Mouse (Mus musculus) neural tube, embryonic 15.5 days (tissue): ENCODE data around the gene Gtf2i. TPM values are rescaled to one million over a fixed set of nuclear protein-coding genes. Genes with fewer than 3 reads are reported as not detected.
A peak's percentile ranks its signal among the peaks of the same experiment; 100 is the strongest.

ENCODE experiments used
- ATAC-seq: fragments of 200-750 bp; cut with Nextera tagmentation; 2 replicates; pipeline ENCODE4 v1.8.0; 2017; ENCODE audit warnings: mild to moderate bottlenecking, moderate TSS enrichment, moderate library complexity; ENCODE audit not compliant: low FRiP score
- H3K27ac ChIP-seq: fragments of 300-500 bp; sonication (generic); replicated peaks from 2 replicates; pipeline ENCODE4 v1.5.1; 2015; ENCODE audit warnings: mild to moderate bottlenecking, inconsistent platforms
- H3K27me3 ChIP-seq: fragments of 300-500 bp; sonication (generic); replicated peaks from 2 replicates; pipeline ENCODE4 v1.6.1; 2015; ENCODE audit warnings: inconsistent platforms
- H3K36me3 ChIP-seq: fragments of 300-500 bp; sonication (generic); 2 replicates; pipeline ENCODE4 v1.6.1; 2015; ENCODE audit warnings: inconsistent platforms
- H3K4me1 ChIP-seq: fragments of 300-500 bp; sonication (generic); 2 replicates; pipeline ENCODE4 v1.6.1; 2015; ENCODE audit warnings: inconsistent platforms
- H3K4me2 ChIP-seq: fragments of 300-500 bp; sonication (generic); 2 replicates; pipeline ENCODE4 v1.6.1; 2015; ENCODE audit warnings: inconsistent platforms, mild to moderate bottlenecking, moderate library complexity
- H3K4me3 ChIP-seq: fragments of 300-500 bp; sonication (generic); replicated peaks from 2 replicates; pipeline ENCODE4 v1.5.1; 2015; ENCODE audit warnings: mild to moderate bottlenecking, inconsistent platforms
- H3K9ac ChIP-seq: fragments of 300-500 bp; sonication (generic); replicated peaks from 2 replicates; pipeline ENCODE4 v1.6.1; 2015; ENCODE audit warnings: mild to moderate bottlenecking, inconsistent platforms
- H3K9me3 ChIP-seq: fragments of 300-500 bp; sonication (generic); replicated peaks from 2 replicates; pipeline ENCODE4 v1.6.1; 2016; ENCODE audit warnings: inconsistent platforms
- WGBS: fragments of 180-500 bp; shearing (Covaris S2); methylation state at CpG from one replicate; pipeline ENCODE4 v1.1.7; 2015; ENCODE audit warnings: mixed read lengths; 5-methylcytosine and 5-hydroxymethylcytosine counted together
- polyA plus RNA-seq: library from polyadenylated mRNA; unstranded; fragments of >200 nt; fragmentation: Nextera tagmentation; extraction: Ambion mirVana; gene quantifications from 2 replicates; pipeline ENCODE4 v1.2.1, GENCODE M21; 2015

The Gtf2i gene
- polyA plus RNA-seq, 1 experiment from 2014 or later = 136 TPM

DNA sequence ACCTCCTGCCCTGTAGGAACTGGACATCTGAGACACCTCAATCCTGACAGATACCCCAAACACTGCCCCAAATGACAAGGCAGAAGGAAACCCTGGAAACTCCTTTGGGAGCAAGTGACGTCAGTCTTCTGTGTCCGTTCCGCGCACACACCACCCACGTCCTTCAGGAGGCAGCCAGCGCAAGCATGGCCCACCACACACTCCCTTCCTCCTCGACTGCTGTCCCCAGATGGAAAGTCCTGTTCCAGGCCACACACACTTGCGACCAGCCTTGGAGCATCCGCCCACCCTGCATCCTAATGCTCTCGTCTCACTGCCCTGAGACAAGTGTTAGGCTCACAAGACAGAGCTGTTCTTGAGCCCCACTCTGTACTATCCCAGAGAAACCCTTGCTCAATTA is 59.3 kb downstream of the Gtf2i start:
- Histone ChIP-seq H3K4me1 (no peaks in the 10 kb centered on the region), H3K9me3 (no peaks in the 10 kb centered on the region), H3K4me3 (no peak overlapping the region), H3K9ac (no peak overlapping the region), H3K27me3 (no peaks in the 10 kb centered on the region), H3K4me2 (no peak overlapping the region), H3K36me3 (peaks cover 90% of the 10 kb centered on the region), H3K27ac (no peak overlapping the region)
- no peak for ATAC-seq
- 92% methylated on average over 10 of the region's 10 CpGs for WGBS

DNA sequence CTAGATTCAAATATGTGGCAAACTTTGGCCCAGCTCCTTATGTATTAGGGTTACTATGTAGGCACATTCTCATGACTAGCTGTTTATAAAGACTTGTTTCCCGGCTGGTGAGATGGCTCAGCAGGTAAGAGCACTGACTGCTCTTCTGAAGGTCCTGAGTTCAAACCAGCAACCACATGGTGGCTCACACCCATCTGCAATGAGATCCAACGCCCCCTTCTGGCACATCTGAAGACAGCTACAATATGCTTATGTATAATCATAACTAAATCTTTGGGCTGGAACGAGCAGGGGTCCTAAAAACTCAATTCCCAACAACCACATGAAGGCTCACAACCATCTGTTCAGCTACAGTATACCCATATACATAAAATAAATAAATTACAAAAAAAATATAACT is 60.8 kb downstream of the Gtf2i start:
- peaks cover 88% of the 10 kb centered on the region for H3K36me3 ChIP-seq
- no peak overlapping the region for H3K9ac ChIP-seq
- 79% methylated on average over 3 of the region's 3 CpGs for WGBS
- H3K4me3 ChIP-seq = no peak overlapping the region
- H3K27me3 ChIP-seq = no peaks in the 10 kb centered on the region
- H3K4me1 ChIP-seq = no peaks in the 10 kb centered on the region
- no peak overlapping the region for H3K4me2 ChIP-seq
- H3K9me3 ChIP-seq = no peaks in the 10 kb centered on the region
- H3K27ac ChIP-seq = no peak overlapping the region
- no peak for ATAC-seq

DNA sequence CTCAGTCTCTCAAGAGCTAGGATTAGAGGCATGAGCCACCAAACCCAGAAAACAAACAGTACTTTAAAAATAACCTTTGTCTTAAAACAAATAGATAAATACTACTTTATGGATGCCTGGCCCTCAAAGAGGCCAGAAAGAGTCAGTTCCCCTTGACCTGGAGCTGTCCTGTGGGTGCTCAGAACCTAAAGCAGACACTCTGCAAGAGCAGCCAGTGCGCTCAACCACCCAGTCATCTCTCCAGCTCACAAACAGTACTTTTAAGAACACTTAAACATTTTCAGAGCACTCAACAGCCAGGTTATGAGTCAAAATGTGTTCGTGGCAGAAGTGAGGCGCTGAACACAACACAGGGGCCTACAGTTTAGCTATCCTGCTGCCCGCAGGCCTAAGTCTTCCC is 63.5 kb downstream of the Gtf2i start:
- H3K4me1 ChIP-seq = no peaks in the 10 kb centered on the region
- ATAC-seq = no peak
- no peak overlapping the region for H3K9ac ChIP-seq
- WGBS = 94% methylated on average over 4 of the region's 4 CpGs
- no peak overlapping the region for H3K4me3 ChIP-seq
- H3K4me2 ChIP-seq = no peak overlapping the region
- H3K27me3 ChIP-seq = no peaks in the 10 kb centered on the region
- peaks cover 95% of the 10 kb centered on the region for H3K36me3 ChIP-seq
- no peak overlapping the region for H3K27ac ChIP-seq
- H3K9me3 ChIP-seq = no peaks in the 10 kb centered on the region

DNA sequence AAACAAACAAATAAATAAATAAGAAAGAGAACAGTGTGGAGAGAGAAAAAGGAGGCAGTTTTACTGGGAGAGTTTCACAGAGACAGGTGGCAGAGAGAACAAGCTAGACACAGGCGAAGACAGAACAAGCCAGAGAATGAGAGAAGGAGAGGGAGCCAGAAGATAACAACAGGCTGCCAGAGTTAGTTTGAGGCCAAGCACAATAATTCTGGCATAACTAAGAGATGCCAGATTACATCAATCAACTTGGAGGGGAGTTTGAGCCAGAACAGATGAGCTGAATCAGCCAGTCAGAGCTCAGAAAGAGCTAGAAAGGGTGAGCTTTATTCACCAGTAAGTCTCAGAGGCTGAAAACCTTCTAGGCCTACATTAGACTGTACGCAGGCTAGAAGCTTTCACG is 64.0 kb downstream of the Gtf2i start:
- peaks cover 96% of the 10 kb centered on the region for H3K36me3 ChIP-seq

DNA sequence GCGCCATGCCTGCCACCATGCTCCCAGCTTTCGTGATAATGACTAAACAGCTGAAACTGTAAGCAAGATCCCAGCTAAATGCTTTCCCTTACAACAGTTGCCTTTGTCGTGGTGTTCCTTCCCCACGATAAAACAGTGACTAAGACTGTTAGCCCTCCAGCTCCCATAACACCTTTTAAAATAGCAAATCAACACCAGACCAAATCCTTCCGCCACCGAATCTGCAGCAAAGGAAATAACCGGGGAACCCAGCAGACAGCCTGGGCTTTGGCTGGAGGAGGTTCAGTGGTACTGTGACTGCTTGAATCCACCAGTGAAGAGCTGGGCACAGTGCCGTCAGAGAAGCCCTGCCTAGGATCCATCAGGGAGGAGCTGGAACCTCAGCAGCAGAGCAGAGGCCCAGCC is 65.3 kb downstream of the Gtf2i start:
- Histone ChIP-seq H3K36me3 (peaks cover 96% of the 10 kb centered on the region), H3K4me3 (no peak overlapping the region), H3K4me1 (no peaks in the 10 kb centered on the region), H3K9ac (no peak overlapping the region), H3K27me3 (no peaks in the 10 kb centered on the region), H3K27ac (no peak overlapping the region), H3K4me2 (no peak overlapping the region), H3K9me3 (no peaks in the 10 kb centered on the region)
- no peak for ATAC-seq
- 88% methylated on average over 8 of the region's 8 CpGs for WGBS

More for the DNA sequence above, 64.0 kb downstream of the Gtf2i start:
- WGBS = 96% methylated on average over 3 of the region's 3 CpGs
- Histone ChIP-seq H3K9ac (no peak overlapping the region), H3K4me3 (no peak overlapping the region), H3K27me3 (no peaks in the 10 kb centered on the region), H3K27ac (no peak overlapping the region), H3K4me1 (no peaks in the 10 kb centered on the region), H3K9me3 (no peaks in the 10 kb centered on the region), H3K4me2 (no peak overlapping the region)
- ATAC-seq = no peak

DNA sequence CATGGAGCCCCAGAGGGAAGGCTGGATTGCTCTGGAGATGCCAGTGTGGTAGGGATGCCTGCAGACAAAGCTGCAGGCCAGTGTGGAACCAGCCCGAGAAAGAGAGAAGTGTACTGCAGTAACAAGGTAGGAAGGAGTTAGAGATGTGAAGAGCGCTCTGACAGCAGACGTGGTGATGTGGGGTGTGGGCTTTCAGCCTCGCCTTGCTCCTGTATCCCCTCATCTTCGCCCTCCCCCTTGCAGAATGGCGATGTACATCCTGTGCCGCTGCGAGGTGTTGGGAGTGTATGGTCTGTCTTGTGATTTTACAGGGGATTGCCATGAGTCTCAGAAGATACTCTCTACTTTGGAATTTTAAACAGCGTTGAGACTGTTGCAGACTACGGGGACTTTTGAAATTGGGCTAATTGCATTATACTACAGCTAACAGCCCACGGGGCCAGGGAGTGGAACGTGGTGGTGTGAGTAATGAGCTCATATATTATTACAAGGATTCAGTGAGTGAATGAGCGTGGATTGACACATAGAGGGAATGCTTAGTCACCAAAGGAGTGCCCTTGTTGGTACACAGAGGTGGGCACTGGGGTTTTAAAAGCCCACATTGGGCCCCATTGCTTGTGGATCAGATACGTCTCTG is 65.8 kb downstream of the Gtf2i start:
- Histone ChIP-seq H3K4me2 (no peak overlapping the region), H3K9me3 (no peaks in the 10 kb centered on the region), H3K4me1 (no peaks in the 10 kb centered on the region), H3K9ac (no peak overlapping the region), H3K27me3 (no peaks in the 10 kb centered on the region), H3K36me3 (peaks cover 96% of the 10 kb centered on the region), H3K4me3 (no peak overlapping the region), H3K27ac (no peak overlapping the region)
- 86% methylated on average over 14 of the region's 14 CpGs for WGBS
- ATAC-seq = no peak

DNA sequence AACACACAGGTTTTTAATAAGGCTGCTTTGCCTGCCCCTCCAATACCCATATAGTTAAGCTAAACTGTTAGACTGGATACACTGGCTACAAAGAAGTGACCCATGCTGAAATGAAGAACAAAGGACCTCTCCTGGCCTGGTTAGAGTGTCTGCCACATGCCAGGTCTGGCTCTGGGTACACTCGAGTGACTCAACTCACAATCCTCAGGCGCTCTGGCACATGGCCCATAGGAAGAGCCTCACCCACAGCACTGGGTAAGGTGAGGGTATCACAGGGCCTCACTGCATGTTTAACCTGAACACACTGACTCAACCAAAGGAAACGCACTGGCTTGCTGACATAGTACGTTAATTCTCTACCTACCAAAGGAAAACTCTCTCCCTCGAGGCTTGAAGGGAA is 68.4 kb downstream of the Gtf2i start:
- no peak for ATAC-seq
- Histone ChIP-seq H3K4me1 (no peaks in the 10 kb centered on the region), H3K4me2 (no peak overlapping the region), H3K9me3 (no peaks in the 10 kb centered on the region), H3K27ac (no peak overlapping the region), H3K4me3 (no peak overlapping the region), H3K36me3 (peaks cover 97% of the 10 kb centered on the region), H3K9ac (no peak overlapping the region), H3K27me3 (no peaks in the 10 kb centered on the region)
- WGBS = 93% methylated on average over 5 of the region's 5 CpGs

DNA sequence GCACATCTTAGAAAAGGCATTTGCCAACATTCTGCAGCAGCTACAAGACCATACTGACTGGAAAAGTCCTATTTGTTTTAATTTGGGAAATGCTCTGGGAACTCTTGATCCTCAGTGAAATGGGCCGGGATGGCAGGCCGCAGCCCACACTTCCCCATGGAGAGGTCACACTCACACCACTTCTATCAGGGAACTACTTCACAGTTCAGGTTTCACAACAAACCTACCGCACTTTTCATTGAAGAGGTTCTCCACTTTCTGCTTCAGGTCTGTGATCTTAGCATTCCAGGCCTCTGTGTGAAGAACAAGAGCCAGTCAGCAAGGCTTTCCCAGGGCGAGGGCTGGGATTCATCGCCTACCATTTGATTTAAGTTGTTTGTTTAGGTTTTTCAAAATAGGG is 69.7 kb downstream of the Gtf2i start:
- no peak overlapping the region for H3K9ac ChIP-seq
- no peaks in the 10 kb centered on the region for H3K9me3 ChIP-seq
- no peak overlapping the region for H3K27ac ChIP-seq
- peaks cover 100% of the 10 kb centered on the region for H3K36me3 ChIP-seq
- no peaks in the 10 kb centered on the region for H3K27me3 ChIP-seq
- H3K4me1 ChIP-seq = no peaks in the 10 kb centered on the region
- 96% methylated on average over 5 of the region's 5 CpGs for whole genome bisulfite sequencing
- no peak overlapping the region for H3K4me3 ChIP-seq
- H3K4me2 ChIP-seq = no peak overlapping the region
- no peak for ATAC-seq

DNA sequence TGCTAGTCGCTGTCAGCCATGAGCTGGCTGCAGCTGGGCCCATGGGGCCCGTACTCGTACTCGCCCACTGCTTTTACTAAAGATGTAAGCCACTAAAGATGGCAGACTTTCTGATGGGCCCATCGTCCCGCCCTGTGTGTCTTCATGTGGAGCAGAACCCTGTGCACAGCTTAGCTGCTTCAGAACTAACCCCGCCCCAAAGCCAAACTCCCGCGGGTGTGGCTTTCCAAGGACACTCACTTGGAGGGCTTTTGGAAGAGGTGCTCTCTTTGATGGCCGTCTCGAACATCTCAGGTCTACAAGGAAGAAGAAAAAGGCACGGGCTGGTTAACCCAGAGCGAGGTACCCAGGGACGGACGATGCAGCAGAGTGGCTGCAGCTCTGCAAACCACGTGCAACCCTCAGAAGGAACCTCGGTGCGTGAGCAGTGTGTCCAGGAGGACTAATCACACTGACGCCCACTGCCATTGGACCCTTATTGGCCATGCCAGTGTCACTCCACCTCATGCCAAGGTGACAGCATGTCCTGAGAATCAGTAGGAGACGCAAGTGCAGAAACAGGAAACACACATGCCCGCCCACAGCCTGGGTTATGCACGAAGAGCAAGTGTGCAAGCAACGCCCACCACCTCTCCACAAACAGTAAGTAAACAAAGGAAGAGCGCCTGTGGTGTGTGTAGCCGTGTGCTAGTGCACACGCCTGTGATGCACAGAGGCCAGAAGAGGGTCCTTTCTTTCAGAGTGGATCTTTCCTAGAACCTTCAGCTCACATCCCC is 70.7 kb downstream of the Gtf2i start:
- Histone ChIP-seq H3K4me3 (no peak overlapping the region), H3K9me3 (no peaks in the 10 kb centered on the region), H3K4me2 (no peak overlapping the region), H3K4me1 (no peaks in the 10 kb centered on the region), H3K27me3 (no peaks in the 10 kb centered on the region), H3K9ac (no peak overlapping the region), H3K36me3 (peaks cover 100% of the 10 kb centered on the region), H3K27ac (no peak overlapping the region)
- no peak for ATAC-seq
- WGBS = 95% methylated on average over 26 of the region's 26 CpGs

DNA sequence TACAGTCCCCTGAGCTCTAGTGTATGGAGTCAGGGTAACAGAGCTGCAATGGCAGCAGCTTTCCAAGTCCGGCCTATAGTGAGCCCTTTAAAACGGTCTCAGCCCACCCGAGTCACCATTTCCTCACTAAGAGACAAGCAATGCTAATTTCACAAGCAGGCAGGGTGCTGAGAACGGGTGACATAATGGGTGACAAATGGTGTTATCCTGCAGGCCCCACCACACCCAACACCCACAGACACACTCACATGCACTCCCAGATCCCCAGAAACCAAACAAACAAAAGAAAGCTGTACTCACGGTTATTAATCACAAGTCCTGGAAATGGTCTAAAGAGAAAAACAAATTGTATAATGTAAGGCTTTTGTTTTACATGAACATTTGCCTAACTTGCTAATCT is 72.7 kb downstream of the Gtf2i start:
- peaks cover 100% of the 10 kb centered on the region for H3K36me3 ChIP-seq
- no peak overlapping the region for H3K9ac ChIP-seq
- H3K4me2 ChIP-seq = no peak overlapping the region
- H3K4me3 ChIP-seq = no peak overlapping the region
- H3K4me1 ChIP-seq = no peaks in the 10 kb centered on the region
- WGBS = 78% methylated on average over 5 of the region's 5 CpGs
- no peaks in the 10 kb centered on the region for H3K27me3 ChIP-seq
- ATAC-seq = no peak
- H3K9me3 ChIP-seq = no peaks in the 10 kb centered on the region
- H3K27ac ChIP-seq = no peak overlapping the region

DNA sequence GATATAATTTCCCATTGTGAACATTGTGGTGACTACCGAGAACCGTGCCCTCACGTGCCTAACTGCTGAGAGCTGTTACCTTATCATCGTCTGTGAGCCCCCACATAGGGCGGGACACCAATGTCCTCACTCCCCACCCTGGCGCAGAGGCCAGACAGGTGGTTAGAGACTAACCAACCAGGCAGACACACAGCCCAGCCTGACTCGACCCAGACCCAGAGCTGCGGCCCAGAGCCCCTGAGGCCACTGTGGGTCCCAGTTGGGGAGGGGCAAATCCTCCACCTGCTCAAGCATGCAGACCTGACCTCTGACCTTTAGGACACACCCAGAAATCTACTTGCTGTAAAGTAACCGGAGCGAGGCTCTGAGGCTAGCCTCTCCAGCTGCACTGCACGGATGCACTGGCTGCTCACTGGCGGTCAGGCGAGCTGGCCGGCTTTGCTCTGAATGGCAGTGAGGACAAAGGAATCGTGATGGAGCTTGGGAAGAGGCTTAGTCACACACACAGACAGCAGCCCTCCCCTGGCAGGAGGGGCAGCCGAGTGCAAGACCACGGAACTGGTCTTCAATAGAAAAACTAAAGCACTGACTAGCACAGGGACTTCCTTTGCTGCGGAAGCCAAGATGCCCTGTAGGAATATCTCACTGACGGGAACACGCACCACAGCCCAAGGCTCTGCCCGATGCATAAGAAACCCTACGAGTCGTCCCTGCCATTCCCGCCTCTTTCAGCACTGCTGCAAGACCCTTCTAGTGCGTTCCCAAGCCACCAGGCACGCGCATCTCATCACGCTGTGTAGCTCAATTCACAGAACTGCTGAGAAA is 76.4 kb downstream of the Gtf2i start:
- Histone ChIP-seq H3K36me3 (peaks cover 75% of the 10 kb centered on the region), H3K9ac (no peak overlapping the region), H3K4me1 (peaks cover 10% of the 10 kb centered on the region), H3K9me3 (no peaks in the 10 kb centered on the region), H3K4me2 (no peak overlapping the region), H3K27me3 (no peaks in the 10 kb centered on the region), H3K4me3 (no peak overlapping the region), H3K27ac (0 out of 2 replicates have a peak overlapping the region, but pooled peaks have one; percentile 23)
- WGBS = 55% methylated on average over 28 of the region's 28 CpGs
- ATAC-seq = no peak

DNA sequence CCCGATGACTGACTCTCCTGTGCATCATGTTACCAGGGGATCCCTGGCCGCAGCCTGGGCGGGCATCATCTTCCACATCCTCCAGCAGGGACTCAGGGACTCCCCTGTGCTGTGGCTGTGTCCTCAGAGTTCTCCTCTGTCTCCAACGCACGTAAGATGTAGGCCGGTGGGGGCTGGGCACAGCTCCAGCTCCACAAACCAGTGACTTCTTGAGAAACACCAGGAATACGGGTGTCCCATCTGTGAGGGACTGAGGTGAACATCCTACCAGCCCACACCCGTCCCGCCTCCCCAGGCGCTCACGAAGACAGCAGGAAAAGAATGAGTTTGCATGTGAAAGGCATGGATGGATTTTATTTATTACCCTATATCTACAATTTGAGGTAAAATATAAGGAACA is 77.1 kb downstream of the Gtf2i start:
- Histone ChIP-seq H3K27me3 (no peaks in the 10 kb centered on the region), H3K4me1 (peaks cover 10% of the 10 kb centered on the region), H3K4me3 (no peak overlapping the region)

More for the DNA sequence above, 77.1 kb downstream of the Gtf2i start:
- Histone ChIP-seq H3K9ac (no peak overlapping the region), H3K9me3 (no peaks in the 10 kb centered on the region), H3K4me2 (no peak overlapping the region), H3K36me3 (peaks cover 69% of the 10 kb centered on the region), H3K27ac (no peak overlapping the region)
- ATAC-seq = no peak
- WGBS = 89% methylated on average over 11 of the region's 11 CpGs
